Mouse (Mus musculus): ENCODE data around the gene Sugp1. TPM values are rescaled to one million over a fixed set of nuclear protein-coding genes. Genes with fewer than 3 reads are reported as not detected.

Sugp1 gene
- polyA plus RNA-seq, 1 experiment: 38.4 TPM

DNA sequence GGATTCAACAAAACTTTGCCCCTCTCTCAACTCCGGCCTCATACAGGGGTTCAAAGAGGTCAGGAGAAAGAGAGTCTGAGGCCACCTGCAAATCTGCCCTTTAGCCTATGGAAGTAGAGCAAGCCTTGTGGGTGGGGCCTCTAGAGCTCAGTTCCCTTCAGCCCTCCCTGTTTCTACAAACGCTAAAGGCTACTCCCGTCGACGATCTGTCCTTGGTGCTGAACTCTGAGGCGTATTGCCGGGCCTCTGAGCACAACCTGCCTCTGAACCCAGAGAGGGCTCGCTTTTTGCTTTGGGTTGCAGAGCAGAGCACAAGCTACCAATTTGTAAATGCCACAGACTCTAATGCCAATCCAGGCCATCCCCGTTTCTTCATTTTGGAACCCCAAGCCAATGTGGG is 75.0 kb downstream of the Sugp1 start:
- Histone ChIP-seq H3K79me2 (ENCODE audit: control insufficient read depth, insufficient read depth) (no peaks in the 10 kb centered on the region), H3K4me3 (no peak overlapping the region), H3K4me2 (ENCODE audit: low read depth) (no peak overlapping the region), H3ac (ENCODE audit: control insufficient read depth, insufficient read length) (no peak overlapping the region), H3K27me3 (ENCODE audit: control insufficient read depth, insufficient read depth, insufficient read length) (peaks cover 76% of the 10 kb centered on the region), H3K36me3 (ENCODE audit: control insufficient read depth, insufficient read depth) (no peaks in the 10 kb centered on the region)
- TF ChIP-seq REST (IDR thresholded peaks at IDR 0.05; ENCODE audit: insufficient read depth, insufficient read length) (peak; percentile 3), SRF (IDR thresholded peaks at IDR 0.05; ENCODE audit: control insufficient read depth, insufficient read length, low read depth) (no peak)

DNA sequence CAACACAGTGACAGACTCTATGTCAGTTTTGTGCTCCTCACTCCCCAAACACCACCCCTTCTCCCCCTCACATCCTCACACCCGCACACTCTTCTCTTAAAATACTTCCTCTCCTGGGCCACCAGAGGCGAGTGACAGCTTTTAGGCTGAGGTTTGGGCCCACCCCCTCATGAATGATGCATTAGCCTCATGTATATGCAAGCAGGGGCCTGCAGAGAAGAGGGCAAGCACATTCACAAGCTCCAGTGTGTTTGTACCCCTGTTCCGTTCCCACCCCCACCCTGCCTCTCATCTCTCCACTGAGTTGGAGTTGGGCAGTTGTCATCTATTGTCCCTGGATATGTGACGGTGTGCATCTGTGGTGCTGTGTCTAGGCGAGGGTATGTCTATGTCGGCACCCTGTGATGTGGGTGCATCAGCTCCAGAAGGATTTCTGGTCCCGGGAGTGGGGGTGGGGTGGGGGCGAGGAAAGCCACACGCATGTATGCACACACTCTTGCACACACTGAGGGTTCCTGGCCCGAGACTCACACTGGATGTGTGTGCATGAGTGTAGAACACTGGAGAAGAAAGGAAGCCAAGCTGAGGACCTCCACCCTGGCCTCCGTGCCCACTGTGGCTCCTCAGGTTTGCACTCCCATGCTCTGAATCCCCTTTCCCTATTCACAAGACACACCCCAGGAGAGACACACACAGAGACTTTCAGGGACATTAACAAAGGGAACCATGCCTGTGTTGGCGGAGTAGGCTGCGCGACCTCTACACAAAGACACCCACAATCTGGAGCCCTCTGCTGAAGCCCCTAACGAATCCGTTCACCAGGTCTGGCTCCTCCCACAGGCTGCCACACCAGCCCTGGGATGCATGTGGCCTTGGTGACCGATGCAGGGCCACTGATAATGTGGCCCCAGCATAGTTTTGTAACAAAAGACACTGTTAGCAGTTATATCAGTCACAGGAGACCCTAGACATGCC is 76.4 kb downstream of the Sugp1 start:
- no peak for TF ChIP-seq E2F4 (IDR thresholded peaks at IDR 0.05; ENCODE audit: insufficient read depth)
- Histone ChIP-seq H3ac (ENCODE audit: control insufficient read depth, insufficient read length) (no peak overlapping the region), H3K4me3 (no peak overlapping the region), H3K36me3 (ENCODE audit: control insufficient read depth, insufficient read depth) (no peaks in the 10 kb centered on the region), H3K79me2 (ENCODE audit: control insufficient read depth, insufficient read depth) (no peaks in the 10 kb centered on the region), H3K4me2 (ENCODE audit: low read depth) (no peak overlapping the region), H3K27me3 (ENCODE audit: control insufficient read depth, insufficient read depth, insufficient read length) (peaks cover 72% of the 10 kb centered on the region)

DNA sequence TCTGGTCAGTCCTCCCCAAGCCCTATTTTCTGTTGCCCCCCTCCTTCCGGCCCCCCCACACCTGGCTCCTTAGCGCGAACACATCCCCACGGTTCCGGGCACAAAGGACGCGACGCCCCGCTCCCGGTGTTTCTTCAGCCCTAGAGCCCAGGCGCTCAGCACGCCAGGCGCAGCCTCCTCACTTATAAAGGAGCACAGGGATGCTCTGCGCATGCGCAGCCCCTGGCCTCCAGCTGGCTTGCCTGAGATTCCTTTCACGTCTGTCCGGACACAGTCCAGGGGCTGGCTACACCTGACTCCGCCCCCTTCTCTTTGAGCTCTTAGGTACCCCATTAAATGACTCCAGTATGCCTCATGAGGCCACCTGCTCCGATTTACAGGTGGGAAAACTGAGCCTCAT is 78.1 kb downstream of the Sugp1 start, which contains the start of gene Ncan:
Gene Ncan (minus strand): TSS at position 207 of the 400 bp plus-strand sequence.
- Histone ChIP-seq H3ac (ENCODE audit: control insufficient read depth, insufficient read length) (no peak within 1 kb of the TSS), H3K4me3 (no peak within 1 kb of the TSS), H3K4me2 (ENCODE audit: low read depth) (no peak within 1 kb of the TSS), H3K36me3 (ENCODE audit: control insufficient read depth, insufficient read depth) (no peaks in the 10 kb centered on the region), H3K27me3 (ENCODE audit: control insufficient read depth, insufficient read depth, insufficient read length) (peaks cover 71% of the 10 kb centered on the region), H3K79me2 (ENCODE audit: control insufficient read depth, insufficient read depth) (no peaks in the 10 kb centered on the region)
- TF ChIP-seq E2F4 (IDR thresholded peaks at IDR 0.05; ENCODE audit: insufficient read depth) (no peak), REST (IDR thresholded peaks at IDR 0.05; ENCODE audit: insufficient read depth, insufficient read length) (no peak), CEBPB (IDR thresholded peaks at IDR 0.05; ENCODE audit: insufficient read depth, poor library complexity, severe bottlenecking) (no peak), MAX (IDR thresholded peaks at IDR 0.05; ENCODE audit: low read depth) (no peak)

Other genes with a start within 250 kb of the Sugp1 start
- gene Gmip, start 234.1 kb upstream of the Sugp1 start, polyA plus RNA-seq (2012; fragmentation: generic; extraction: Trizol): 5.7 TPM
- gene Lpar2, start 220.4 kb upstream of the Sugp1 start, polyA plus RNA-seq (2012; fragmentation: generic; extraction: Trizol): 0.12 TPM
- gene Pbx4, start 210.3 kb upstream of the Sugp1 start, polyA plus RNA-seq (2012; fragmentation: generic; extraction: Trizol): 1.7 TPM
- 0.20 TPM for gene Cilp2, start 155.1 kb upstream of the Sugp1 start, polyA plus RNA-seq (2012; fragmentation: generic; extraction: Trizol)
- gene Tssk6, start 140.6 kb upstream of the Sugp1 start, polyA plus RNA-seq (2012; fragmentation: generic; extraction: Trizol): 0.92 TPM
- gene Ndufa13, start 140.3 kb upstream of the Sugp1 start, polyA plus RNA-seq (2012; fragmentation: generic; extraction: Trizol): 277 TPM
- 19.0 TPM for gene Yjefn3, start 140.1 kb upstream of the Sugp1 start, polyA plus RNA-seq (2012; fragmentation: generic; extraction: Trizol)
- gene Gatad2a, start 46.4 kb upstream of the Sugp1 start, polyA plus RNA-seq (2012; fragmentation: generic; extraction: Trizol): 46.7 TPM
- 27.4 TPM for gene Mau2, start 79 bp upstream of the Sugp1 start, polyA plus RNA-seq (2012; fragmentation: generic; extraction: Trizol)
- gene Tm6sf2, start 30.1 kb downstream of the Sugp1 start, polyA plus RNA-seq (2012; fragmentation: generic; extraction: Trizol): 0.54 TPM
- 6.0 TPM for gene Hapln4, start 40.6 kb downstream of the Sugp1 start, polyA plus RNA-seq (2012; fragmentation: generic; extraction: Trizol)
- not detected for gene Ncan, start 78.1 kb downstream of the Sugp1 start, polyA plus RNA-seq (2012; fragmentation: generic; extraction: Trizol)
- 41.3 TPM for gene Nr2c2ap, start 88.5 kb downstream of the Sugp1 start, polyA plus RNA-seq (2012; fragmentation: generic; extraction: Trizol)
- gene Rfxank, start 96.3 kb downstream of the Sugp1 start, polyA plus RNA-seq (2012; fragmentation: generic; extraction: Trizol): 11.2 TPM
- 53.0 TPM for gene Borcs8, start 96.7 kb downstream of the Sugp1 start, polyA plus RNA-seq (2012; fragmentation: generic; extraction: Trizol)
- gene Mef2b, start 96.9 kb downstream of the Sugp1 start, polyA plus RNA-seq (2012; fragmentation: generic; extraction: Trizol): 0.85 TPM
- 132 TPM for gene Tmem161a, start 129.5 kb downstream of the Sugp1 start, polyA plus RNA-seq (2012; fragmentation: generic; extraction: Trizol)
- gene Slc25a42, start 169.5 kb downstream of the Sugp1 start, polyA plus RNA-seq (2012; fragmentation: generic; extraction: Trizol): 2.6 TPM
- 15.4 TPM for gene Sugp2, start 191.4 kb downstream of the Sugp1 start, polyA plus RNA-seq (2012; fragmentation: generic; extraction: Trizol)
- 35.4 TPM for gene Armc6, start 191.7 kb downstream of the Sugp1 start, polyA plus RNA-seq (2012; fragmentation: generic; extraction: Trizol)
- gene Homer3, start 240.0 kb downstream of the Sugp1 start, polyA plus RNA-seq (2012; fragmentation: generic; extraction: Trizol): 43.6 TPM